Mouse (Mus musculus) small intestine, adult 2 months (tissue): ENCODE results near the gene Olfm3. TPM values are rescaled to one million over a fixed set of nuclear protein-coding genes. Genes with fewer than 3 reads are reported as not detected.

Experiments
- H3K27ac ChIP-seq: fragments of 200-500 bp; 2 replicates; pipeline ENCODE4 v1.5.1; 2012; ENCODE audit warnings: low read depth, low read length, control low read depth, inconsistent platforms; ENCODE audit not compliant: insufficient read depth
- H3K27me3 ChIP-seq: fragments of 200-500 bp; 2 replicates; pipeline ENCODE4 v1.6.1; 2012; ENCODE audit warnings: mild to moderate bottlenecking, moderate library complexity, low read length, inconsistent platforms; ENCODE audit not compliant: control insufficient read depth, insufficient read depth
- H3K36me3 ChIP-seq: fragments of 200-500 bp; 2 replicates; pipeline ENCODE4 v1.6.1; 2012; ENCODE audit warnings: mild to moderate bottlenecking, low read length, control low read depth, inconsistent platforms; ENCODE audit not compliant: control insufficient read depth, insufficient read depth
- H3K4me1 ChIP-seq: fragments of 200-500 bp; 2 replicates; pipeline ENCODE4 v1.6.1; 2012; ENCODE audit warnings: low read length, inconsistent platforms, mixed read lengths; ENCODE audit not compliant: control insufficient read depth, insufficient read depth, insufficient read length
- H3K4me3 ChIP-seq: fragments of 200-500 bp; 2 replicates; pipeline ENCODE4 v1.5.1; 2012; ENCODE audit warnings: low read depth, mild to moderate bottlenecking, control low read depth, inconsistent platforms, low read length, moderate library complexity
- CTCF ChIP-seq: fragments of 200-500 bp; IDR thresholded peaks from 2 replicates; pipeline ENCODE4 v1.5.1; 2012; ENCODE audit warnings: low read depth, mild to moderate bottlenecking, control low read depth, inconsistent platforms, low read length, moderate library complexity, mixed read lengths; ENCODE audit not compliant: insufficient replicate concordance, insufficient read length; ENCODE audit errors: extremely low read depth
- POLR2A ChIP-seq: fragments of 200-500 bp; IDR thresholded peaks from 2 replicates; pipeline ENCODE4 v1.6.1; 2012; ENCODE audit warnings: low read depth, mild to moderate bottlenecking, control low read depth, inconsistent platforms, low read length, moderate library complexity
- WGBS: fragments of 180-500 bp; shearing (Covaris S2); methylation state at CpG from one replicate; pipeline ENCODE4 v1.1.7; 2018; 5-methylcytosine and 5-hydroxymethylcytosine counted together
- polyA plus RNA-seq: library from polyadenylated mRNA; depleted of rRNA; stranded (reverse); fragments of >200 nt; gene quantifications from 2 replicates; pipeline ENCODE4 v1.2.3, GENCODE M21; 2012; rRNA removed

The Olfm3 gene
- polyA plus RNA-seq, result not detected in 2 replicates

DNA sequence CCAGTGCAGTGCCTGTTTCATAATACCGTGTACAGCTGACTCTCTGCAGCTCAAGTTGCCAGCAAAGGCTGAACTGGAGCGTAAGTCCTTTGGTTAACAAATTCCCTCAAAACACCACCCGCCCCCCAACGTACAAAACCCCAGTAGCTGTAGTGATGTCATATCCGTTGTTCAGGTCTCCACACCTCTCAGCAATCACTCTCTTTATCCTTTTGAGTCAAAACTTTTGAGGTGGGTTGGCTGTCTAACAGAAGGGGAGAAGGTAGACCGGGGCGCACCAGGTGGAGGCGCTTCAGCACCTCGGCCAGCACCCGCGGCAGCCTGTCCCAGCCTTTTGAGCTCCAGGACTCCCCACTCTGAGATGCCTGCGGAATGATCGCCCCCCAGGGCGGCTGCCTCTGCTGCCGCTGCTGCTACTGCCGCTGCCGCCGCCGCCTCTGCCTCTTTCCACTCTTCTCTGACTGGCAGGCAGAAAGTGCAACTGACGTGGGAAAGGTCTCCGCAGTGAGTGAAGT, at the start of gene Olfm3:
Olfm3 (plus strand) TSS at position 155 of the 515 bp plus-strand sequence.
- Histone ChIP-seq H3K4me3 (no peak within 1 kb of the TSS), H3K27ac (no peak within 1 kb of the TSS), H3K36me3 (no peaks in the 10 kb centered on the region), H3K27me3 (no peaks in the 10 kb centered on the region), H3K4me1 (no peaks in the 10 kb centered on the region)
- TF ChIP-seq POLR2A, result no peak
- TF ChIP-seq CTCF, result no peak
- 14% methylated on average over 21 of the region's 21 CpGs for WGBS

DNA sequence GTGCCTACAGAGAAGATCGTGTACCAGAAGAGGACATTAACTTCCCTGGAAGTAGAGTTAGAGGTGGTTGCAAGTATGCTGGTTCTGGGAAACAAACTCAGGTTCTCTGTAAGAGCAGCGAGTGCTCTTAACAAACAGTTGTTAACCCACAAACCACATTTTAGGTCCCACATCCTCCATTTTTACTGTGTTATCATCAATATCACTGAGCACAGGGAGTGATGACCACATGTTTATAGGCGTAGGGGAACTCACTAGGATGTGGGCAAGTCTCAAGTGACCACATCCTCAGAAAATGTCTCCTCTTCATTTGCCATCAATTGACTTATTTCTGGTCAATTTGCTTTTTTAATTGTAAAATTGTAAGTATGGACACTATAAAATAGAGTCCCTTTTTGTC, 14.1 kb upstream of the Olfm3 start:
- Histone ChIP-seq H3K27ac (no peak overlapping the region), H3K36me3 (no peaks in the 10 kb centered on the region), H3K27me3 (no peaks in the 10 kb centered on the region), H3K4me3 (no peak overlapping the region), H3K4me1 (no peaks in the 10 kb centered on the region)
- no peak for TF ChIP-seq POLR2A
- no peak for TF ChIP-seq CTCF
- WGBS, result 72% methylated on average over 3 of the region's 3 CpGs

DNA sequence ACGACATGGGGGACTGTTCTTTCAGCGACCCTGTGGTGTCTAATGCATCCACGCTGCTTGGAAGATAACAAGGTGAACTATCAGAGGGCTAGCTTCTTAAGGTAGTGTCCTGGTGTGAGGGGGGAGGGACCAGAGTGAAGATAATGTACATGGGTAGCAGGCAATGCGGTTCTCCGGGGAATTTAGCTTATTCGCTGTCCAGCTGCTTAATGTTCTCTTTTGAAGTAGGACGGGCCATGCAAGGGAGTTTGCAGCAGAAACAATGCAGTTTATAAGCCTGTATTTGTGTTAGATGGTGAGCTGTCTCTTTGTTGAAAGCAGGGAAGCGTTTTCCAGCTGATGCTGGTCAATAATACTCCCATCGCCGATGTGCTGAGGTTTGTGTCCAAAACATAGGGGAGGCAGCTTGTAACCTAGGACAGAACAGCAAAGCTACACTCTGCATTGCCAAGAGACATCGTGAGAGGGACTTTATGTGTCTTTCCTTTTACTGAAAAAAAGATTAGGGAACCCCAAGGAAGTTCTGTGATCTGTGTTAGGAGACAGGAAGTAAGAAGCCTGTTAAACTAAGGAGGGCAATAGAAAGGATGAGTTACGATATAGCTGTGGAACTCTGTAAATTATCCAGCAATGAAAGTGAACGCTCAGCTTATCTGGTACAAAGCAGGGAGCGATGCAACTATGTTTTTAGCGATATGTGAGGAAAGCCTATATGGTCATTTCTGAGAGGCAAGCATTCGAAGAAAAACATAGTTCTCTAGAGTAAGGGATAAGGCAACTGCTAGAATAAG, 950 bp downstream of the Olfm3 start:
- WGBS, result 27% methylated on average over 16 of the region's 16 CpGs
- Histone ChIP-seq H3K4me1 (no peaks in the 10 kb centered on the region), H3K4me3 (no peak overlapping the region), H3K27ac (no peak overlapping the region), H3K36me3 (no peaks in the 10 kb centered on the region), H3K27me3 (no peaks in the 10 kb centered on the region)
- TF ChIP-seq CTCF, result no peak
- no peak for TF ChIP-seq POLR2A

DNA sequence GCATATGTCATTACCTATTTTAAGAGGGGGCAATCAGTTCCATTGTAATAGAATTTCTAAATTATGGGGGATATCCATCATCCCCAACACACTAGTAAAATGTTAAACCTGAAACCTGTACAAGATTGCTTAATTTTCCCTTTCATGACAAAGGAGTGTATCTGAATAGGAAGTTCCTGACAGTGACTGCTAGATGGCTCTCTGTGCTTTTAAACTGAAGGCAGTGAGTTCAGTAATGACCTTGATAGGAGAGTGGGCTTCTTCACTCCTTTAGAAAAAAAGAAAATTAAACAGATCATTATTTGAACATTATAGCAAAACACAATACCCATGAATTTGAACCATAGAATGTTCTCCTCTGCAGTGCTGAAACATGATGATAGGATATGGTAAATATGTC, 3.7 kb downstream of the Olfm3 start:
- H3K27me3 ChIP-seq, result no peaks in the 10 kb centered on the region
- no peaks in the 10 kb centered on the region for H3K4me1 ChIP-seq
- TF ChIP-seq CTCF, result no peak
- TF ChIP-seq POLR2A, result no peak
- no peak overlapping the region for H3K27ac ChIP-seq
- H3K36me3 ChIP-seq, result no peaks in the 10 kb centered on the region
- no peak overlapping the region for H3K4me3 ChIP-seq

DNA sequence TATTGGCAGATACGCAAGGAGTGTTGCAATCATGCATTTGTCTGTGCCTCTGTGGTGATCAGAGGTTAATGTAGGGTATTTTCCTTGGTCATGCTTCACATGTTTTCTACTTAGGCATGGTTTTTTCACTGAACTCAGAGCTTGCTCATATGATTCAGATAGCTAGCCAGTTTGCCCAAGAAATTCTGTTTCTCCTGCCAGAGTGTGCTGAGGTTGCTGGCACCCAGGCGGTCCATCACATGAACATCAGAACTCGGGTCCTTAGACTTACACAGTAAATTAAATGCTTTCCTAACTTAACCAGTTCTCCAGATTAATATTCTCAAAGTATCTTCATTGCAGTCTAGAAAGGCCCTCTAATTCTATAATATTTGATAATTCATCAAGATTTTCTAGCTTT, 5.0 kb downstream of the Olfm3 start:
- 78% methylated on average over 3 of the region's 3 CpGs for WGBS
- TF ChIP-seq POLR2A (no peak), CTCF (no peak)
- Histone ChIP-seq H3K4me1 (no peaks in the 10 kb centered on the region), H3K27me3 (no peaks in the 10 kb centered on the region), H3K4me3 (no peak overlapping the region), H3K36me3 (no peaks in the 10 kb centered on the region), H3K27ac (no peak overlapping the region)

DNA sequence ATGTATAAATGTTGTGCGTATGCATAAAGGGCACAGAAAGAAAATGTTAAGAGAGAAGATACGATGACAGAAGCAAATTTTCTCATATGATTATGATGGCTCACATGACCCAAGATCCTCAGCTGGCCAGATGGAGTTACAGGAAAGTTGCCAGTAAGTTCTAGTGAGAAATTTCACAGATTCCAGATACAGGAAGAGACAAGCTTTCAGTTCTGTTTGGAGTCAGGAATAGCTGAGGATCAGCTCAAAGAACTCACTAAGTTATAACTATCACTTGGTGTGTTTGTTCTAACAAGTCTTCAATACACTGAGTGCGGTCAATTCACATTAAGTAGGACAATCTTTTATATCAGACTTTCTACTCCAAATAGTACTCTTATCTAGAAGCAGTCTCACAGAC, 16.2 kb downstream of the Olfm3 start:
- H3K27ac ChIP-seq, result no peak overlapping the region
- H3K4me3 ChIP-seq, result no peak overlapping the region
- no peaks in the 10 kb centered on the region for H3K4me1 ChIP-seq
- H3K27me3 ChIP-seq, result no peaks in the 10 kb centered on the region
- no peaks in the 10 kb centered on the region for H3K36me3 ChIP-seq
- 82% methylated on average over 3 of the region's 3 CpGs for WGBS
- no peak for TF ChIP-seq CTCF
- no peak for TF ChIP-seq POLR2A

DNA sequence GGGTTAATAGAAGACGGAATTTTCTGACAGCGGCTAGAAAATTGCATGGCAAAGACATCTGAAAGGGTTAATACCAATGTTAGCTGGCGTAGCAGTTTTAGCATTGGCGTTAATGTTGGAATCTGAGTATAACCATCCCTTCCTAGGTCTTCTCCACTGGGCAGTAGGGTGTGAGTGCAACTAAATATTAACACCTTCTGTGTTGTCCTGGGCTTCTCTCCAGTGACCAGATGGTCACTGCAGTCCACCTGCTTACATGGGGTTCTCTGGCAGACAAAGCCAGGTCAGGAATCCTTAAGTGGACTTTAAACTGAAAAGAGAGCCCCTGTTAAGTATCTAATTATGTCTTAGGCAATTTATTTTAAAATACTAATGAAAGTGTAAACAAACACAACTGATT, 25.7 kb downstream of the Olfm3 start:
- no peaks in the 10 kb centered on the region for H3K36me3 ChIP-seq
- 75% methylated on average over 4 of the region's 4 CpGs for WGBS
- no peaks in the 10 kb centered on the region for H3K4me1 ChIP-seq
- no peaks in the 10 kb centered on the region for H3K27me3 ChIP-seq
- no peak for TF ChIP-seq POLR2A
- no peak for TF ChIP-seq CTCF
- H3K27ac ChIP-seq, result no peak overlapping the region
- H3K4me3 ChIP-seq, result no peak overlapping the region

DNA sequence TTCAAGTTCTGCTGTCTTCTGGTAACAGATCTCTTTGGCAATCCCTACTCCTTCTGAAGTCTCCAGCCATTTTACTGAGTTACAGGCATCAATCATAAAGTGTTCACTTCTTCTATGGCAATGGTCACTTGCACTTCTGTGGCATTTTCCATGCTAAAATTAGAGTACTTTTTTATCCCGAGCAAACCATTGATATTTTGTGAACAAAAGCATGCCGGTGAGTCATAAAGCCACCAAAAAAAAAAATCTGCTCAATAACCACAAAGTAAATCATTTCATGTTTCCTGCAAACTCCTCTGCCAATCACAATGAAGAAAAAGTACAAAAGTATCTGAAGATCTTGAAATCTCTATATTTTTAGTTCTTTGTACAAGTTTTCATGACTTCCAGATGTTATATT, 26.5 kb downstream of the Olfm3 start:
- H3K4me1 ChIP-seq, result no peaks in the 10 kb centered on the region
- 63% methylated on average over 2 of the region's 2 CpGs for whole genome bisulfite sequencing
- H3K27me3 ChIP-seq, result no peaks in the 10 kb centered on the region
- no peak overlapping the region for H3K4me3 ChIP-seq
- H3K36me3 ChIP-seq, result no peaks in the 10 kb centered on the region
- TF ChIP-seq CTCF, result no peak
- no peak for TF ChIP-seq POLR2A
- H3K27ac ChIP-seq, result no peak overlapping the region
